Mouse (Mus musculus) erythroid progenitor cell, adult 5-6 weeks (primary cell): Measurements from ENCODE around the gene Stxbp3. TPM values are rescaled to one million over a fixed set of nuclear protein-coding genes. Genes with fewer than 3 reads are reported as not detected.

ENCODE experiments used
- total RNA-seq, 2 experiments: library from RNA; stranded (forward) in 1 of 2; stranded (reverse) in 1 of 2; fragments of 150-400 nt in 1 of 2; fragments of 186-747, 209-891 nt in 1 of 2; gene quantifications; 2 replicates each; pipeline versions ENCODE4 v1.2.3 to v1.2.4; 2015 to 2017; ENCODE audit warnings: low replicate concordance in 2 of 2

The Stxbp3 gene
- total RNA-seq, 2 experiments from 2014 or later = 49.9 to 51.2 TPM

Other genes with a start within 250 kb of the Stxbp3 start
- gene Wdr47, start 249.2 kb downstream of the Stxbp3 start, total RNA-seq (2015; ENCODE audit: low replicate concordance) = 1.3 and 2.9 TPM in 2 replicates
- gene Wdr47, start 249.2 kb downstream of the Stxbp3 start, total RNA-seq (2017; ENCODE audit: low replicate concordance) = 2.7 TPM in 1 of 2 replicates, not detected in the other
- gene Clcc1, start 186.6 kb downstream of the Stxbp3 start, total RNA-seq (2015; ENCODE audit: low replicate concordance) = 11.2 and 22.2 TPM in 2 replicates
- gene Clcc1, start 186.6 kb downstream of the Stxbp3 start, total RNA-seq (2017; ENCODE audit: low replicate concordance) = 57.4 and 62.3 TPM in 2 replicates
- gene Gpsm2, start 118.2 kb downstream of the Stxbp3 start, total RNA-seq (2015; ENCODE audit: low replicate concordance) = 207 and 218 TPM in 2 replicates
- gene Gpsm2, start 118.2 kb downstream of the Stxbp3 start, total RNA-seq (2017; ENCODE audit: low replicate concordance) = 236 and 282 TPM in 2 replicates
- 0.42 and 1.1 TPM in 2 replicates for gene Aknad1, start 100.9 kb downstream of the Stxbp3 start, total RNA-seq (2015; ENCODE audit: low replicate concordance)
- 4.7 TPM in 1 of 2 replicates, not detected in the other for gene Aknad1, start 100.9 kb downstream of the Stxbp3 start, total RNA-seq (2017; ENCODE audit: low replicate concordance)
- not detected in 2 replicates for gene Fndc7, start 49.5 kb upstream of the Stxbp3 start, total RNA-seq (2015; ENCODE audit: low replicate concordance)
- gene Fndc7, start 49.5 kb upstream of the Stxbp3 start, total RNA-seq (2017; ENCODE audit: low replicate concordance) = not detected in 2 replicates
- 106 and 128 TPM in 2 replicates for gene Prpf38b, start 71.2 kb upstream of the Stxbp3 start, total RNA-seq (2015; ENCODE audit: low replicate concordance)
- 197 and 285 TPM in 2 replicates for gene Prpf38b, start 71.2 kb upstream of the Stxbp3 start, total RNA-seq (2017; ENCODE audit: low replicate concordance)
- not detected in 2 replicates for gene Henmt1, start 99.3 kb upstream of the Stxbp3 start, total RNA-seq (2015; ENCODE audit: low replicate concordance)
- not detected in 2 replicates for gene Henmt1, start 99.3 kb upstream of the Stxbp3 start, total RNA-seq (2017; ENCODE audit: low replicate concordance)
- not detected in 2 replicates for gene Gm9857, start 99.9 kb upstream of the Stxbp3 start, total RNA-seq (2015; ENCODE audit: low replicate concordance)
- gene Gm9857, start 99.9 kb upstream of the Stxbp3 start, total RNA-seq (2017; ENCODE audit: low replicate concordance) = not detected in 2 replicates
- 5.0 and 8.3 TPM in 2 replicates for gene Fam102b, start 187.1 kb upstream of the Stxbp3 start, total RNA-seq (2015; ENCODE audit: low replicate concordance)
- gene Fam102b, start 187.1 kb upstream of the Stxbp3 start, total RNA-seq (2017; ENCODE audit: low replicate concordance) = 1.7 and 3.3 TPM in 2 replicates
- gene Slc25a54, start 239.9 kb upstream of the Stxbp3 start, total RNA-seq (2015; ENCODE audit: low replicate concordance) = not detected in 2 replicates
- not detected in 2 replicates for gene Slc25a54, start 239.9 kb upstream of the Stxbp3 start, total RNA-seq (2017; ENCODE audit: low replicate concordance)